Mouse (Mus musculus) forebrain, embryonic 13.5 days (tissue): ENCODE results near the gene Fads2. TPM values are rescaled to one million over a fixed set of nuclear protein-coding genes. Genes with fewer than 3 reads are reported as not detected.

Source experiments
- ATAC-seq: fragments of 200-750 bp; cut with Nextera tagmentation; 2 replicates; pipeline ENCODE4 v1.8.0; 2017
- H3K27ac ChIP-seq: fragments of 300-500 bp; sonication (generic); 2 replicates; pipeline ENCODE4 v1.5.1; 2015; ENCODE audit warnings: inconsistent platforms, mild to moderate bottlenecking, moderate library complexity
- H3K27me3 ChIP-seq: fragments of 300-500 bp; sonication (generic); 2 replicates; pipeline ENCODE4 v1.6.1; 2015; ENCODE audit warnings: mild to moderate bottlenecking, inconsistent platforms
- H3K36me3 ChIP-seq: fragments of 300-500 bp; sonication (generic); 2 replicates; pipeline ENCODE4 v1.6.1; 2015; ENCODE audit warnings: mild to moderate bottlenecking, inconsistent platforms; ENCODE audit not compliant: poor library complexity, severe bottlenecking
- H3K4me1 ChIP-seq: fragments of 300-500 bp; sonication (generic); 2 replicates; pipeline ENCODE4 v1.6.1; 2015; ENCODE audit warnings: inconsistent platforms
- H3K4me2 ChIP-seq: fragments of 300-500 bp; sonication (generic); 2 replicates; pipeline ENCODE4 v1.6.1; 2015; ENCODE audit warnings: inconsistent platforms, mild to moderate bottlenecking, moderate library complexity
- H3K4me3 ChIP-seq: fragments of 300-500 bp; sonication (generic); 2 replicates; pipeline ENCODE4 v1.5.1; 2015; ENCODE audit warnings: mild to moderate bottlenecking, inconsistent platforms
- H3K9ac ChIP-seq: fragments of 300-500 bp; sonication (generic); 2 replicates; pipeline ENCODE4 v1.6.1; 2015; ENCODE audit warnings: mild to moderate bottlenecking, inconsistent platforms
- H3K9me3 ChIP-seq: fragments of 300-500 bp; sonication (generic); replicated peaks from 2 replicates; pipeline ENCODE4 v1.6.1; 2016; ENCODE audit warnings: inconsistent platforms
- WGBS: fragments of 180-500 bp; shearing (Covaris S2); methylation state at CpG from one replicate; pipeline ENCODE4 v1.1.7; 2015; 5-methylcytosine and 5-hydroxymethylcytosine counted together
- polyA plus RNA-seq: library from polyadenylated mRNA; unstranded; fragments of >200 nt; fragmentation: Nextera tagmentation; extraction: Ambion mirVana; gene quantifications from 2 replicates; pipeline ENCODE4 v1.2.1, GENCODE M21; 2015

Gene Fads2
- polyA plus RNA-seq, 1 experiment from 2014 or later, result 134 TPM

GRCm38 (mm10) chr19:10058876-10059427 lies 42.6 kb downstream of the Fads2 start:
- Histone ChIP-seq H3K4me2 (no peak overlapping the region), H3K9me3 (no peaks in the 10 kb centered on the region), H3K27ac (no peak overlapping the region), H3K4me1 (0 out of 2 replicates have a peak, but pooled peaks cover 8% of the 10 kb centered on the region), H3K27me3 (no peaks in the 10 kb centered on the region), H3K9ac (0 out of 2 replicates have a peak overlapping the region, but pooled peaks have one; percentile 16), H3K4me3 (no peak overlapping the region), H3K36me3 (peaks cover 53% of the 10 kb centered on the region)
- WGBS, result 52% methylated on average over 9 of the region's 9 CpGs
- ATAC-seq, result no peak

GRCm38 (mm10) chr19:10058352-10058825 lies 43.2 kb downstream of the Fads2 start:
- 0 out of 2 replicates have a peak, but pooled peaks cover 7% of the 10 kb centered on the region for H3K4me1 ChIP-seq
- ATAC-seq, result no peak

GRCm38 (mm10) chr19:10057486-10058351 lies 43.8 kb downstream of the Fads2 start:
- WGBS, result 65% methylated on average over 11 of the region's 11 CpGs
- H3K27ac ChIP-seq, result no peak overlapping the region
- H3K36me3 ChIP-seq, result peaks cover 40% of the 10 kb centered on the region
- H3K4me2 ChIP-seq, result no peak overlapping the region
- no peaks in the 10 kb centered on the region for H3K9me3 ChIP-seq
- no peaks in the 10 kb centered on the region for H3K27me3 ChIP-seq
- ATAC-seq, result no peak
- no peak overlapping the region for H3K9ac ChIP-seq
- H3K4me3 ChIP-seq, result no peak overlapping the region
- 0 out of 2 replicates have a peak, but pooled peaks cover 7% of the 10 kb centered on the region for H3K4me1 ChIP-seq

More at GRCm38 (mm10) chr19:10058352-10058825, 43.2 kb downstream of the Fads2 start:
- Histone ChIP-seq H3K27ac (no peak overlapping the region), H3K4me2 (no peak overlapping the region), H3K36me3 (peaks cover 47% of the 10 kb centered on the region), H3K9ac (no peak overlapping the region), H3K4me3 (no peak overlapping the region), H3K27me3 (no peaks in the 10 kb centered on the region), H3K9me3 (no peaks in the 10 kb centered on the region)
- 95% methylated on average over 1 of the region's 1 CpGs for WGBS

- no peak for ATAC-seq
- Histone ChIP-seq H3K36me3 (peaks cover 30% of the 10 kb centered on the region), H3K4me2 (no peak overlapping the region), H3K27ac (no peak overlapping the region), H3K4me1 (0 out of 2 replicates have a peak, but pooled peaks cover 7% of the 10 kb centered on the region), H3K9ac (no peak overlapping the region), H3K4me3 (no peak overlapping the region), H3K27me3 (no peaks in the 10 kb centered on the region), H3K9me3 (no peaks in the 10 kb centered on the region)
- 91% methylated on average over 3 of the region's 3 CpGs for WGBS
Measured at GRCm38 (mm10) chr19:10056686-10057085, 44.9 kb downstream of the Fads2 start.

- no peak for ATAC-seq
- H3K27me3 ChIP-seq, result no peaks in the 10 kb centered on the region
- no peak overlapping the region; the same call in 1 of the 2 replicates for H3K27ac ChIP-seq
- H3K9ac ChIP-seq, result no peak overlapping the region
- 86% methylated on average over 22 of the region's 22 CpGs for WGBS
- no peak overlapping the region for H3K4me3 ChIP-seq
- 0 out of 2 replicates have a peak, but pooled peaks cover 4% of the 10 kb centered on the region for H3K4me1 ChIP-seq
- H3K4me2 ChIP-seq, result no peak overlapping the region
- peaks cover 23% of the 10 kb centered on the region for H3K36me3 ChIP-seq
- H3K9me3 ChIP-seq, result no peaks in the 10 kb centered on the region
Measured at GRCm38 (mm10) chr19:10055783-10056660, 45.5 kb downstream of the Fads2 start.

GRCm38 (mm10) chr19:10055261-10055660 lies 46.3 kb downstream of the Fads2 start:
- Histone ChIP-seq H3K27me3 (no peaks in the 10 kb centered on the region), H3K36me3 (peaks cover 19% of the 10 kb centered on the region), H3K4me3 (no peak overlapping the region), H3K9ac (no peak overlapping the region), H3K27ac (no peak overlapping the region), H3K4me2 (no peak overlapping the region), H3K4me1 (no peaks in the 10 kb centered on the region), H3K9me3 (no peaks in the 10 kb centered on the region)
- ATAC-seq, result no peak
- 76% methylated on average over 3 of the region's 3 CpGs for WGBS

GRCm38 (mm10) chr19:10054361-10055075 lies 47.0 kb downstream of the Fads2 start:
- Histone ChIP-seq H3K36me3 (peaks cover 19% of the 10 kb centered on the region), H3K27ac (no peak overlapping the region), H3K9me3 (no peaks in the 10 kb centered on the region), H3K4me3 (no peak overlapping the region), H3K4me1 (no peaks in the 10 kb centered on the region), H3K27me3 (no peaks in the 10 kb centered on the region), H3K9ac (no peak overlapping the region; the same call in 1 of the 2 replicates), H3K4me2 (no peak overlapping the region)
- WGBS, result 93% methylated on average over 6 of the region's 6 CpGs
- no peak for ATAC-seq

- H3K4me2 ChIP-seq, result no peak overlapping the region
- H3K9me3 ChIP-seq, result no peaks in the 10 kb centered on the region
- H3K9ac ChIP-seq, result no peak overlapping the region
- no peak for ATAC-seq
- H3K4me3 ChIP-seq, result no peak overlapping the region
- H3K27ac ChIP-seq, result no peak overlapping the region
- no peaks in the 10 kb centered on the region for H3K27me3 ChIP-seq
- peaks cover 19% of the 10 kb centered on the region for H3K36me3 ChIP-seq
- no peaks in the 10 kb centered on the region for H3K4me1 ChIP-seq
- 92% methylated on average over 10 of the region's 10 CpGs for WGBS
Measured at GRCm38 (mm10) chr19:10053692-10054260, 47.8 kb downstream of the Fads2 start.

- ATAC-seq, result no peak
- Histone ChIP-seq H3K9me3 (no peaks in the 10 kb centered on the region), H3K4me3 (no peak overlapping the region), H3K4me2 (no peak overlapping the region), H3K9ac (no peak overlapping the region), H3K4me1 (no peaks in the 10 kb centered on the region), H3K36me3 (peaks cover 17% of the 10 kb centered on the region), H3K27me3 (no peaks in the 10 kb centered on the region), H3K27ac (no peak overlapping the region)
- 95% methylated on average over 4 of the region's 4 CpGs for WGBS
Measured at GRCm38 (mm10) chr19:10052698-10053097, 48.8 kb downstream of the Fads2 start.

GRCm38 (mm10) chr19:10050438-10050837 lies 51.1 kb downstream of the Fads2 start:
- no peak overlapping the region for H3K9ac ChIP-seq
- H3K4me3 ChIP-seq, result no peak overlapping the region
- WGBS, result 81% methylated on average over 2 of the region's 2 CpGs
- 0 out of 2 replicates have a peak, but pooled peaks cover 4% of the 10 kb centered on the region for H3K36me3 ChIP-seq
- H3K4me1 ChIP-seq, result no peaks in the 10 kb centered on the region
- no peaks in the 10 kb centered on the region for H3K27me3 ChIP-seq
- ATAC-seq, result no peak
- H3K27ac ChIP-seq, result no peak overlapping the region
- no peak overlapping the region for H3K4me2 ChIP-seq
- no peaks in the 10 kb centered on the region for H3K9me3 ChIP-seq

GRCm38 (mm10) chr19:10049533-10049932 lies 52.0 kb downstream of the Fads2 start:
- Histone ChIP-seq H3K27ac (no peak overlapping the region), H3K36me3 (0 out of 2 replicates have a peak, but pooled peaks cover 3% of the 10 kb centered on the region), H3K9me3 (no peaks in the 10 kb centered on the region), H3K9ac (no peak overlapping the region), H3K4me3 (no peak overlapping the region), H3K27me3 (no peaks in the 10 kb centered on the region), H3K4me2 (no peak overlapping the region), H3K4me1 (no peaks in the 10 kb centered on the region)
- no peak for ATAC-seq
